Comparison of ENCODE assay signal across 15 mouse cellular contexts in genomic region chr6:72370091-72370490, GRCm38 (mm10). TPM values are rescaled to one million over a fixed set of nuclear protein-coding genes. Genes with fewer than 3 reads are reported as not detected.
DNase-seq lines count a peak whose midpoint lies in the region; ATAC-seq and TF ChIP-seq lines count a peak whose summit lies in the region.
"Had no signal": no experiment of that assay in that cellular context is flagged by ENCODE, and none has a peak within 500 bp of the region (broad histone marks: within the 10 kb centered on the region; RNA-seq: fewer than 3 reads in every experiment).

No protein-coding gene starts in this region.

- H3ac ChIP-seq in myocyte (ENCODE audit: control insufficient read depth, insufficient read length) = no peak overlapping the region

- no peak for TF ChIP-seq EP300 in heart, adult 2 months (IDR thresholded peaks at IDR 0.05; ENCODE audit: insufficient read depth, low read depth, low read length)

- 56% methylated on average over 12 of the region's 12 CpGs for WGBS in heart, adult 2 months
- 77% methylated on average over 12 of the region's 12 CpGs for WGBS in heart, embryonic 11.5 days (ENCODE audit: insufficient replicate concordance)
- WGBS in midbrain, embryonic 16.5 days = 85% methylated on average over 12 of the region's 12 CpGs
- 80% methylated on average over 12 of the region's 12 CpGs for WGBS in hindbrain, embryonic 10.5 days

- no peak overlapping the region for H3K9ac ChIP-seq in heart, adult 2 months (ENCODE audit: low read depth, low read length)
- no peak overlapping the region for H3K9ac ChIP-seq in heart, embryonic 11.5 days (ENCODE audit: low read depth, low read length)
- H3K9ac ChIP-seq in midbrain, embryonic 16.5 days (ENCODE audit: low read depth, low read length) = no peak overlapping the region
- H3K9ac ChIP-seq: hindbrain, embryonic 14.5 days; limb, embryonic 13.5 days had no signal

- H3K36me3 ChIP-seq in heart, adult 2 months (ENCODE audit: control insufficient read depth, insufficient read depth, low read length) = no peaks in the 10 kb centered on the region
- no peaks in the 10 kb centered on the region for H3K36me3 ChIP-seq in heart, embryonic 11.5 days (ENCODE audit: control insufficient read depth, insufficient read depth, low read length)
- peaks cover 8% of the 10 kb centered on the region for H3K36me3 ChIP-seq in myocyte (ENCODE audit: control insufficient read depth, insufficient read depth)
- no peaks in the 10 kb centered on the region for H3K36me3 ChIP-seq in midbrain, embryonic 16.5 days (ENCODE audit: control insufficient read depth, insufficient read depth, low read length)
- H3K36me3 ChIP-seq in hindbrain, embryonic 10.5 days = no peaks in the 10 kb centered on the region
- H3K36me3 ChIP-seq: limb, embryonic 13.5 days had no signal

- H3K79me2 ChIP-seq in heart, adult 2 months (replicated peaks; ENCODE audit: control insufficient read depth, insufficient read depth, low read length) = no peaks in the 10 kb centered on the region
- H3K79me2 ChIP-seq in myocyte (ENCODE audit: control insufficient read depth, insufficient read depth) = peaks cover 4% of the 10 kb centered on the region

- TF ChIP-seq CTCF in heart, adult 2 months (IDR thresholded peaks at IDR 0.05) = peak; percentile 26; the same call in 1 of the 2 replicates

- DNase-seq in heart, adult 2 months = no peak
- peak; percentile 70 for DNase-seq in ovary, adult 18-20 months (ENCODE audit: low spot score)
- DNase-seq in ovary, postnatal 14 days (ENCODE audit: low spot score) = no peak
- DNase-seq in adrenal gland, postnatal 14 days = peak; percentile 87
- DNase-seq in hindbrain, embryonic 10.5 days (ENCODE audit: low spot score) = no peak
- DNase-seq: cerebellum, postnatal 36 days; gastrocnemius, postnatal 25 days; kidney, adult 11 months; thymus, adult 18-20 months had no signal

- no peaks in the 10 kb centered on the region for H3K27me3 ChIP-seq in heart, adult 2 months (ENCODE audit: control insufficient read depth, insufficient read depth, low read length)
- no peaks in the 10 kb centered on the region for H3K27me3 ChIP-seq in heart, embryonic 11.5 days (ENCODE audit: control insufficient read depth, insufficient read depth, low read length)
- no peaks in the 10 kb centered on the region for H3K27me3 ChIP-seq in myocyte (ENCODE audit: control insufficient read depth, insufficient read depth, insufficient read length)
- no peaks in the 10 kb centered on the region for H3K27me3 ChIP-seq in midbrain, embryonic 16.5 days (ENCODE audit: control insufficient read depth, insufficient read depth, low read depth, low read length)
- no peaks in the 10 kb centered on the region for H3K27me3 ChIP-seq in hindbrain, embryonic 10.5 days (ENCODE audit: insufficient read depth, poor library complexity, severe bottlenecking)
- H3K27me3 ChIP-seq: limb, embryonic 13.5 days had no signal

- H3K4me2 ChIP-seq in heart, embryonic 11.5 days = no peak overlapping the region
- H3K4me2 ChIP-seq in myocyte (ENCODE audit: low read depth) = peak overlapping the region; percentile 93
- H3K4me2 ChIP-seq in midbrain, embryonic 16.5 days (ENCODE audit: low read length) = no peak overlapping the region
- H3K4me2 ChIP-seq: hindbrain, embryonic 14.5 days; limb, embryonic 13.5 days had no signal

- no peak for TF ChIP-seq POLR2A in heart, adult 2 months (IDR thresholded peaks at IDR 0.05; ENCODE audit: insufficient read depth, low read depth, low read length)
- no peak for TF ChIP-seq POLR2A in myocyte (IDR thresholded peaks at IDR 0.05; ENCODE audit: insufficient read length, low read depth)

- no peak for ATAC-seq in heart, embryonic 11.5 days (replicated peaks; ENCODE audit: insufficient number of reproducible peaks, low FRiP score, low TSS enrichment)
- ATAC-seq in midbrain, embryonic 16.5 days = no peak
- ATAC-seq: forebrain, embryonic 14.5 days had no signal

- H3K4me3 ChIP-seq in heart, adult 2 months = no peak overlapping the region
- no peak overlapping the region for H3K4me3 ChIP-seq in heart, embryonic 11.5 days (ENCODE audit: low read depth, low read length)
- no peak overlapping the region for H3K4me3 ChIP-seq in myocyte
- H3K4me3 ChIP-seq in midbrain, embryonic 16.5 days (ENCODE audit: low read depth, low read length) = no peak overlapping the region
- no peak overlapping the region for H3K4me3 ChIP-seq in hindbrain, embryonic 10.5 days
- H3K4me3 ChIP-seq: limb, embryonic 13.5 days had no signal

- H3K9me3 ChIP-seq in heart, embryonic 11.5 days (replicated peaks; ENCODE audit: control insufficient read depth, low read length) = no peaks in the 10 kb centered on the region
- H3K9me3 ChIP-seq in midbrain, embryonic 16.5 days (replicated peaks; ENCODE audit: control insufficient read depth, low read length, poor library complexity, severe bottlenecking) = no peaks in the 10 kb centered on the region
- no peaks in the 10 kb centered on the region for H3K9me3 ChIP-seq in hindbrain, embryonic 10.5 days
- H3K9me3 ChIP-seq: limb, embryonic 13.5 days had no signal

- H3K27ac ChIP-seq in heart, adult 2 months = no peak overlapping the region; the same call in 1 of the 2 replicates
- no peak overlapping the region for H3K27ac ChIP-seq in heart, embryonic 11.5 days (ENCODE audit: low read depth, low read length)
- H3K27ac ChIP-seq in midbrain, embryonic 16.5 days (ENCODE audit: low read length) = no peak overlapping the region
- no peak overlapping the region for H3K27ac ChIP-seq in hindbrain, embryonic 10.5 days
- H3K27ac ChIP-seq: hindbrain, embryonic 14.5 days; limb, embryonic 13.5 days had no signal

- peaks cover 24% of the 10 kb centered on the region for H3K4me1 ChIP-seq in heart, adult 2 months (ENCODE audit: control insufficient read depth, insufficient read depth, low read length)
- peaks cover 20% of the 10 kb centered on the region for H3K4me1 ChIP-seq in heart, embryonic 11.5 days (ENCODE audit: control insufficient read depth, insufficient read depth, low read length)
- H3K4me1 ChIP-seq in midbrain, embryonic 16.5 days (ENCODE audit: control insufficient read depth, insufficient read depth, low read length) = no peaks in the 10 kb centered on the region
- H3K4me1 ChIP-seq in hindbrain, embryonic 10.5 days (replicated peaks) = peaks cover 11% of the 10 kb centered on the region

- intact Hi-C loops in heart, adult 2 months (cut with DNase I) = no loop called here

TF ChIP-seq in myocyte, 11 proteins besides CTCF, POLR2A, EP300 and RAD21:
- peak; percentile 70 for TF ChIP-seq POLR2AphosphoS2 (IDR thresholded peaks at IDR 0.05; ENCODE audit: insufficient read length, low read depth)
- no peak for TF ChIP-seq CEBPB (IDR thresholded peaks at IDR 0.05; ENCODE audit: insufficient read depth, poor library complexity, severe bottlenecking)

RNA-seq across cellular contexts. Expression of gene Rnf181, which starts 3.3 kb away (rescaled TPM):
- 10 to 100 TPM; 36.0 to 40.7 TPM for total RNA-seq in heart, adult 2 months (2021)
- 44.0 and 56.6 TPM in 2 replicates for polyA plus RNA-seq in heart, adult 2 months (2012; rRNA removed)
- polyA plus RNA-seq in heart, embryonic 11.5 days (2014; fragmentation: Nextera tagmentation; extraction: Ambion mirVana) = 95.4 and 107 TPM in 2 replicates
- total RNA-seq in adrenal gland, postnatal 14 days (2021) = 204 and 217 TPM in 2 replicates
- polyA plus RNA-seq in myocyte (2012; fragmentation: generic; extraction: Trizol) = 169 TPM
- polyA plus RNA-seq in midbrain, embryonic 16.5 days (2015; fragmentation: Nextera tagmentation; extraction: Ambion mirVana) = 124 and 126 TPM in 2 replicates
- polyA plus RNA-seq in hindbrain, embryonic 10.5 days (2016; fragmentation: Nextera tagmentation; extraction: Ambion mirVana) = 110 and 114 TPM in 2 replicates

RNA-seq across cellular contexts. Expression of gene Vamp5, which starts 10.2 kb away (rescaled TPM):
- 10 to 100 TPM; 49.3 to 58.3 TPM for total RNA-seq in heart, adult 2 months (2021)
- polyA plus RNA-seq in heart, adult 2 months (2012; rRNA removed) = 99.6 and 116 TPM in 2 replicates
- polyA plus RNA-seq in heart, embryonic 11.5 days (2014; fragmentation: Nextera tagmentation; extraction: Ambion mirVana) = 55.3 and 59.2 TPM in 2 replicates
- 33.9 and 40.5 TPM in 2 replicates for total RNA-seq in adrenal gland, postnatal 14 days (2021)
- polyA plus RNA-seq in myocyte (2012; fragmentation: generic; extraction: Trizol) = 544 TPM
- 12.0 and 16.4 TPM in 2 replicates for polyA plus RNA-seq in midbrain, embryonic 16.5 days (2015; fragmentation: Nextera tagmentation; extraction: Ambion mirVana)
- polyA plus RNA-seq in hindbrain, embryonic 10.5 days (2016; fragmentation: Nextera tagmentation; extraction: Ambion mirVana) = 13.6 and 15.8 TPM in 2 replicates

RNA-seq across cellular contexts. Expression of gene Tmem150a, which starts 14.8 kb away (rescaled TPM):
- 10 to 100 TPM; 22.7 to 22.8 TPM for total RNA-seq in heart, adult 2 months (2021)
- 79.2 and 86.9 TPM in 2 replicates for polyA plus RNA-seq in heart, adult 2 months (2012; rRNA removed)
- 14.8 and 15.1 TPM in 2 replicates for polyA plus RNA-seq in heart, embryonic 11.5 days (2014; fragmentation: Nextera tagmentation; extraction: Ambion mirVana)
- 20.2 and 36.5 TPM in 2 replicates for total RNA-seq in adrenal gland, postnatal 14 days (2021)
- polyA plus RNA-seq in myocyte (2012; fragmentation: generic; extraction: Trizol) = 26.7 TPM
- polyA plus RNA-seq in midbrain, embryonic 16.5 days (2015; fragmentation: Nextera tagmentation; extraction: Ambion mirVana) = 15.7 and 17.7 TPM in 2 replicates
- 5.7 and 7.0 TPM in 2 replicates for polyA plus RNA-seq in hindbrain, embryonic 10.5 days (2016; fragmentation: Nextera tagmentation; extraction: Ambion mirVana)

RNA-seq across cellular contexts. Expression of gene Vamp8, which starts 20.4 kb away (rescaled TPM):
- total RNA-seq in heart, adult 2 months (2021) = 10 to 100 TPM; 69.3 to 78.8 TPM
- polyA plus RNA-seq in heart, adult 2 months (2012; rRNA removed) = 85.6 and 112 TPM in 2 replicates
- 137 and 142 TPM in 2 replicates for polyA plus RNA-seq in heart, embryonic 11.5 days (2014; fragmentation: Nextera tagmentation; extraction: Ambion mirVana)
- total RNA-seq in adrenal gland, postnatal 14 days (2021) = 104 and 113 TPM in 2 replicates
- polyA plus RNA-seq in myocyte (2012; fragmentation: generic; extraction: Trizol) = 107 TPM
- polyA plus RNA-seq in midbrain, embryonic 16.5 days (2015; fragmentation: Nextera tagmentation; extraction: Ambion mirVana) = 15.3 and 16.0 TPM in 2 replicates
- 40.7 and 43.5 TPM in 2 replicates for polyA plus RNA-seq in hindbrain, embryonic 10.5 days (2016; fragmentation: Nextera tagmentation; extraction: Ambion mirVana)

RNA-seq across cellular contexts. Expression of gene 0610030E20Rik, which starts 23.0 kb away (rescaled TPM):
- 1 to 10 TPM; 8.2 to 9.1 TPM for total RNA-seq in heart, adult 2 months (2021)
- 8.7 and 13.6 TPM in 2 replicates for polyA plus RNA-seq in heart, adult 2 months (2012; rRNA removed)
- 12.9 and 17.4 TPM in 2 replicates for polyA plus RNA-seq in heart, embryonic 11.5 days (2014; fragmentation: Nextera tagmentation; extraction: Ambion mirVana)
- total RNA-seq in adrenal gland, postnatal 14 days (2021) = 25.8 and 33.1 TPM in 2 replicates
- polyA plus RNA-seq in myocyte (2012; fragmentation: generic; extraction: Trizol) = 8.0 TPM
- polyA plus RNA-seq in midbrain, embryonic 16.5 days (2015; fragmentation: Nextera tagmentation; extraction: Ambion mirVana) = 16.5 TPM in 2 replicates
- polyA plus RNA-seq in hindbrain, embryonic 10.5 days (2016; fragmentation: Nextera tagmentation; extraction: Ambion mirVana) = 25.5 and 27.8 TPM in 2 replicates

Comparison
In these comparisons a context has a peak if more than half of its experiments do, and no peak if none do; other contexts are left out.
1. DNase-seq: peak in ovary, adult 18-20 months (single experiment) and adrenal gland, postnatal 14 days (single experiment); none in heart, adult 2 months (0 of 2), ovary, postnatal 14 days (single experiment) and hindbrain, embryonic 10.5 days (single experiment).